Mouse (Mus musculus) urinary bladder, adult 18-20 months (tissue): ENCODE measurements around the gene Agpat1.
A peak's percentile ranks its signal among the peaks of the same experiment; 100 is the strongest.

Experiments used
- DNase-seq, 2 experiments: peaks; one replicate each; pipeline ENCODE4 v3.0.0; 2022; ENCODE audit warnings: low spot score in 2 of 2, mixed read lengths in 2 of 2

The Agpat1 gene

DNA sequence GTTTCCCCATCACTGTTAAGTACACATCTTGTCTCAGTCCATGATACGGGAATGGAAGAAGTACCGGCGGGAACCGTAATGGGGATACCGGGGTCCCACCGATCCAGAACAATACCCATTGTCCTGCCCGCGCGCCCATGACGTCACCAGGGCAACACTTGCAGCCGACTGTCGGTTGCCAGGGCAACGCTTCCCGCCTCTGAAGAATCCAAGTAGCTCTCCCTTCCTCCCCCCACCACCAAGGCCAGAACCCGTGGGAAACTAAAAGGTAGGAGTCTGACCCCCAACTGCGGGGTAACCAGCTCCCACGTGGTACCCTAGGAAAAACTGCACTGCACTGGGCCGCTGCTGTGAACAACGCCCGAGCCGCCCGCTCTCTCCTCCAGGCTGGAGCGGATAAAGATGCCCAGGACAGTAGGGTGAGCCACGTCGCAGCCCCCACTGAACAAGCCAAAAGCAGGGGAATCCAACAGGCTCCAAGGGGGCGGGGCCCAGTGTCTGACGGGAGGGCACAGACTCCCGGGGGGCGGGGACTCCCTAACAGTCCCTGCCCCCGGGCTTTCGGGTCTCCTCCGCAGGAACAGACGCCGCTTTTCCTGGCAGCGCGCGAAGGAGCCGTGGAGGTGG lies 17.2 kb upstream of the Agpat1 start:
- no peak for DNase-seq

DNA sequence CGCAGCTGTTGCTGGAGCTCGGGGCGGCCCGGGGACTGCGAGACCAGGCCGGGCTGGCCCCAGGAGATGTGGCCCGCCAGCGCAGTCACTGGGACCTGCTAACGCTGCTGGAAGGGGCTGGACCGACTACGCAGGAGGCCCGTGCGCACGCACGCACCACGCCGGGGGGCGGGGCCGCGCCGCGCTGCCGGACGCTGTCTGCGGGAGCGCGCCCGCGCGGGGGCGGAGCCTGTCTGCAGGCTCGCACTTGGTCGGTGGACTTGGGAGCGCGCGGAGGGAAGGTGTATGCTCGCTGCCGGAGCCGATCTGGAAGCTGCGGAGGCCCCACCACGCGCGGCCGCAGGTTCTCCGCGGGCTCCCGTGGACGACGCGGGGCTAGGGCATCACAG lies 16.6 kb upstream of the Agpat1 start:
- DNase-seq = peak; percentile 95 to 96

DNA sequence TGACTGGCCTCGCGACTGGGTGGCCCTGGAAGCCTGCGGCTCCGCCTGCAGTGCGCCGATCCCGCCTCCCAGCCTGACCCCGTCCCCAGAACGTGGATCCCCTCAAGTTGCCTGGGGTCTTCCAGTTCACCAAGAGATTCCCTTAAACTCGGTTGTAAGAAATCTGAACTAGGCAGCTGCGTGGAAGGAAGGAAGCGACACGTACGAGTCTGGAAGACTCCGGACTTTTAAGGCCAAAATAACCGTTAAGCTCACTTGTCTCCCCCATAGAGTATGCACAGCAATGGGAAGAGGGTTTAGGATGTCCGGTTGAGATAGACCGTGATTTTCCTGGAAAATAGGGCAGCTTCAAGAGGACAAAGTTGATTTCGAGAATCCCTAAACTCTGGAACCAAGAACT lies 16.2 kb upstream of the Agpat1 start:
- no peak for DNase-seq

DNA sequence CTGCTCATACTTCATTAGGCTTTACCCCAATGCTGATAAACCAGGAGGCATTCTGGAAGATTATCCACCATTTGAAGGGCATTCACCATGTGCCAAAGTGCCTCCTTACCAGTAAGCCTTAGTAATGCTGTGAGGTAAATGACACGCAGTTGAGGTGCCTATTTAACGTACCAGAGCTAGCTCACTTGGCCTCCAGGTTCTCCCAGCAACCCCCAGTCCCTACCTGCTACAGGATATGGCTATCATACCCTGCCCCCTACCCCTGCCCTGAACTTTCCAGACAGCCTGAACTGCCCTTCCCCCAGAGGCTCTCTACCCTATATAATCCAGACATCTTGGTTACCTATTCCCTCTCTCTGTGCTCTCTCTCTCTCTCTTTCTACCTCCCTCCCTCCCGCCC lies 15.3 kb upstream of the Agpat1 start:
- DNase-seq = no peak

DNA sequence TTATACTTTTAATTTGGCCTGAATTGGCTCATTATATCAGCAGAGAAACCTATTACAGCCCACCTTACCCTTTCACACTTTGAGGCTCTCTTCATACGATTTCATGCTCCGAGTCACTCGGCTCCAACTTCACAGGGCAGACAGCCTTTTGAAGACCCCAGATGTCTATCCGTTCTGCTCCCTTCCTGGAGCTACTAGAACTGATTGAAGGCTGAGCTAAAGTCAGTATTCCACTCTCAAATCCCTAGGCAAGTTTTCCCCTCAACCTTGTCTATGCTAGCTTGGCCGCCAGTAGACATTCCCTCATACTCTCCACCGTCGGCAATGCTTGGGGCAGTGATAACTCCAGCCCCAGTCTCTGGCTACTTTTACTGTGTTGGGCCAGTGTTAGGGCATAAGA lies 14.9 kb upstream of the Agpat1 start:
- DNase-seq = no peak

DNA sequence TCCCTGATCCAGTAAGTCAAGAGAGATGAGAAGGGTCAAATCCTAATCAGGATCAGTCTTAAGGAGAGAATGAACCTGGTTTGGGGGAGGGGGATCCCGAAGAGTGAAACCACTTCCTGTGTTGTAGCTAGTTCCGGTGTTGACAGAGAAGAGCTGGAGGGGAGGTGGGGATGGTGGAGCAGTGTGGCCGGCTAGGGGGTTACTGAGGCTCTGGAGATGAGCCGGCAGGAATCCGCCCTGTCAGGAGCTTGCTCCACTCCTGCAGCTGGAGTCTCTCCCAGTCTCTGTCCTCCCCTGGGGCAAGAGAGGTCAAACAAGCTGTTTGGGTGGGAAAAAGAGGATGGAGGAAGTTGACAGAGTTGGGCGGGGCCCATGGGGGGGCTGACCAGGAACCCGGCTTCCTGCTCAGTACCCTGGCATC lies 14.4 kb upstream of the Agpat1 start, which contains the start of gene Gpsm3:
Gpsm3 (plus strand) TSS at position 126 of the 421 bp plus-strand sequence.
- DNase-seq = peak in 1 of 2 experiments; percentile 61

DNA sequence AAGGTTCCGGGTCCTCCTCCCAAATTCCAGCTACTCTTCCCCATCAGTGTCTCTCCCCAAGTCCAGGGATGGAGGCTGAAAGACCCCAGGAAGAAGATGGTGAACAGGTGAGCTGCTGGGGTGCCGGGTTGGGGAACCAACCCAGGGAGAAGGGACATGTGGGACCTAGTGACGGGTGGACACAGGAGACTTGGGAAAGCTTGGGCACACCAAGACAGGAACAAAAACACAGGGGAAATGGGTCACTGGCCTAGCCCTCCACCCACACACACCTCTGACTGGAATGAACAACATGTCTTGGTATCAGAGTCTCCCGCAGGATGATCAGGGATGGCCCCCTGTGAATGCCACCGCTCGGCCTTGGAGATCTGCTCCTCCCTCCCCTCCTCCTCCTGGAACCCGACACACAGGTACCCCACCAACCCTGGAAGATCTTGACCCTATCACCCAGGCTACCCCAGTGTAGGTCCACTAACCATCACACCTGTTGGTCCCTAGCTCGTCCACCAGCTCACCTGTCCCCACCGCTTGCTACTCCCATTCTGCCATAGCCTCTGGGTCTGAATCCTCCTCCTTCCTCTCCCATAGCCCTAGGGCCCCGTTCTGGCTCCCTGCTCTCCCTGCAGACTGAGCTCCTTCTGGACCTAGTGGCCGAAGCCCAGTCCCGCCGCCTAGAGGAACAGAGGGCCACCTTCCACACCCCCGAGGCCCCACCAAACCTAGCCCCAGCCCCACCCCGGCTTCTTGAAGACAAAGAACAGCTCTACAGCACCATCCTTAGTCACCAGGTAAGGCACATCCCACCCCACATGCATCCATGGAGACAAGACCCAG lies 13.7 kb upstream of the Agpat1 start:
- DNase-seq = no peak

DNA sequence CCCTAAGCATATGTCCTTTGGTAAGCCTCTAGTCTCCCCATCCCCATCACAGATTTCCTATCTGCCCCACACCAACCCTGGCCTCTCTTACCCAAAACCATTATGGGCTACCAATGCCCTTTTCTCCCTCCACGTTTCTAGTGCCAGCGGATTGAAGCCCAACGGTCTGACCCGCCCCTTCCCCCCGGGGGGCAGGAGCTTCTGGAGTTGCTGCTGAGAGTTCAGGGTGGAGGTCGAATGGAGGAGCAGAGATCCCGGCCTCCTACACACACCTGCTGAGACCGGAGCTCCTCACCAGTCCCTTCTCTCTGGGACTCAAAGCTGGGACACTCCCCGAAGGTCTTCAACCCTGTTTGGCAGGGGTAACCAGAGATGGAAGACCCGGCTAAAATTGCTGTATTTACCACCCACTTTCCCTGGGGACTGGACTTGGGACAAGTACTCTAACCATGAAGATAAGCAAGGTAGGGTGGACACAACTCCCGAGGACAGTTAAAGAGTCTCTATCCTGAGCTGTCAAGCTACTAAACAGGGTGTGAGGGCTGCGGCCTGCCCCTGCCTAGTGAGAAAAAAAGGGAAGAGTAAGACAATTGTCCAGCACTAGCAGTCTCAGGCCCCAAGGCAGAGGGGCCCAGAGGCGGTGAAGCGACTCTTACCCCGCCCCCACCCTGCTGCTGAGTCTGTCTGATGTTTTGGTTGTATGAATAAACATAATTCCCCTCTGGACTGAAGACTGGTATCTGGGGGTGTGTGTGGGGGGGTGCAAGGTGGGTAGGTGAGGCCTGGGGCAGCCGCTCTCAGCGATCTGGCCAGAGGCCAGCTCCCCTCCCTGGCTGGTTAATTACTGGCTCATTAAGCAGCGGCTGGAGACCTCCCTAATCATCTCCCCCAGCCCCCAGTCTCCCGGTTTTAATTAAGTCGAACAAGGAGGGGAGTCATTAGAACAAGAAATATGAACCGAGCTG lies 12.8 kb upstream of the Agpat1 start, which contains the start of gene Pbx2:
Pbx2 (plus strand) TSS at position 238 of the 965 bp plus-strand sequence.
- no peak for DNase-seq

DNA sequence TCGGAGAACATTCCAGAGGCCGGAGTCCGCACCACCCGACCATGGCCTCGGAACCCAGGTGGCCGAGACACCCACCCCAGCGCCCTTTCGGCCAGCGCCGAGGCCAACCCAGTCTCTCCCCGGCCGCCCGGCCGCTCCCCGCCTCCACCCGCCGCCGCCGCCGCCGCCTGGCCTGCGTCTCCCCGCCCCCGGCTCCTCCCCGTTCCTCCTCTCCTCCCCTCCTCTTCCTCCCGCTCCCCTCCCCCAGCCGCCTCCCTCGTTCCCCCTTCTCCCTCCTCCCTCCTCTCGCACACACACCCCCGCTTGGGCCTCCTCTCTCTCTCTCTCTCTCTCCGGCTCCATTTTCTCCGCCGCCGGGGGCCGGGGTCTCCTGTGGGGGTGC lies 12.1 kb upstream of the Agpat1 start:
- peak in 1 of 2 experiments; percentile 85 for DNase-seq

DNA sequence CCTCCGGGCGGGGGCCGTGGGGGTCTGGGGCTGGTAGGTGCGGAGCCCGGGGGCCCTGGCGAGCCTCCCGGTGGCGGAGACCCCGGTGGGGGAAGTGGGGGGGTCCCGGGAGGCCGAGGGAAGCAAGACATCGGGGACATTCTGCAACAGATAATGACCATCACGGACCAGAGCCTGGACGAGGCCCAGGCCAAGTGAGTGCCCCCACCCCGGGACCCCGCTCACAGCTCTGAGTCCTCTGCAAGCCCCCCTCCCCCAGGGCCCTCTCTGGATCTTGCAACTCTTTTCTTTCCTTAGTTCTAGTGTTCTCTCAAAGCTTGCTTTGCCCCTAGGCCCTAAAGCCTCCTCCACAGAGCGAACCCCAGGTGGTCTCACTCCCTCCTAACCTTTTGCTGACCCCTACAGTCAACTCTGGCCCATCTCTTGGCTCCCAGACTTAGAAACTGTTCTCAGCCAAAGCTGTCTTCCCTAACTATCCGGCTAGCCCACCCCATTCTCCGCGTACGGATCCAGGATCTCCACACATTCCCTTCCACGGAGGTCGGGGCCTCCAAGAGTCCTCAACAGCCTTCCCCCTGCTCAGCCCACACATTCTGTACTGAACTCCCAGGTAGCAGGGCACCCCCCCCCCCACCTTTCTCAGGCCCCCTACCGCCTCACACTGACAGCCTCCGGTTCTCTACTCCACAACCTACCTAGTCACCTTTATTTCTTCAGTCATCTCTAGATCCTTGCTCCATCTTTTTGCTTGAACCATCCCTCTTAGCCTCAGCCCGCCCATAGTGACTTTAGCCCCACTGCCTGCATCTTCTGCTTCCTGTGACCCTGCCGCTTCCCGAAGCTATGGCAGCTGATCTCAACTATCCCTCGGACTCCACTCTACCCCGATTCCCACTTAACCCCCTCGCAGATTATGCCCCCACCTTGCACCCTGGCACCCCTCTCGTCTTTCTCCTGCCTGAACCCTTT lies 11.2 kb upstream of the Agpat1 start:
- no peak for DNase-seq

DNA sequence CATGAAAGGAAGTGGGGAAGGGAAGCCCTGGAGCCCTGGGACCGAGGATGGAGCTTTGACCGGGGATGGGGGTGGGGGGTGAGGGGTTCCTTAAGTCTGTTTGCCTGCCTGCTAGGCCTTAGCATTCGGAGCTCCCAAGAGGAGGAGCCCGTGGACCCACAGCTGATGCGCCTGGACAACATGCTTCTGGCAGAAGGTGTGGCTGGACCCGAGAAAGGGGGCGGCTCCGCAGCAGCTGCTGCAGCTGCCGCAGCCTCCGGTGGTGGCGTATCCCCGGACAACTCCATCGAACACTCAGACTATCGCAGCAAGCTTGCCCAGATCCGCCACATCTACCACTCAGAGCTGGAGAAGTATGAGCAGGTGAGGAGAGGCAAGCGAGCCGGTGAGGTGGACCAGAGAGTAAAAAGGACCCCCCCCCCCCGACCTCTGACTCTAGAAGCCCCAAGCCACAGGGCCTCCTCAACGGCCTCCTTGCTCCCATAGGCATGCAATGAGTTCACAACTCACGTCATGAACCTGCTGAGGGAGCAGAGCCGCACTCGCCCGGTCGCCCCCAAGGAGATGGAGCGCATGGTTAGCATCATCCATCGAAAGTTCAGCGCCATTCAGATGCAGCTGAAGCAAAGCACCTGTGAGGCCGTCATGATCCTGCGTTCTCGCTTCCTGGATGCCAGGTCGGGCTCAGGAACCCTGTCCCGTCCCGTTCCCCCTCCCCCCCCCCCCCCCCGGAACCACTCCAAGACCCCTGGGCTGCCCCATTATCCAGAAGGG lies 10.1 kb upstream of the Agpat1 start:
- no peak for DNase-seq

DNA sequence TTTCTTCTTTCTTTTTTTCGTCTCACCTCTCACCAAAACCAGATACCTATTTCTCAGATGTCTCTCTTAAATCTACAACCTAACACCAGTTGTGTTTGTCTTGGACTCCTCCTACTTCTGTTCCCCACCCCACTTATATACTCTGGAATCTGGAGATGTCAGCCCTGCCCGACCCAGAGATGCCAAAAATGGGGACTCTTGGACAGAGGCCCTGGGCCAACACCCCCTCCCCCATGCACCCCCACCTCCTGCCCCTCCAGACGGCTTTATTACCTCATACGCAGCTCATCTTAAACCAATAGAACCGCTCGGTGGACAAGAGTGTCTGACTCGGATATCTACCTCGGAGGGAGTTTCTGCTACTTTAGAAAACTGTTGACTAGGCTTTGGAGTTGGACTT lies 8.0 kb upstream of the Agpat1 start:
- DNase-seq = no peak

DNA sequence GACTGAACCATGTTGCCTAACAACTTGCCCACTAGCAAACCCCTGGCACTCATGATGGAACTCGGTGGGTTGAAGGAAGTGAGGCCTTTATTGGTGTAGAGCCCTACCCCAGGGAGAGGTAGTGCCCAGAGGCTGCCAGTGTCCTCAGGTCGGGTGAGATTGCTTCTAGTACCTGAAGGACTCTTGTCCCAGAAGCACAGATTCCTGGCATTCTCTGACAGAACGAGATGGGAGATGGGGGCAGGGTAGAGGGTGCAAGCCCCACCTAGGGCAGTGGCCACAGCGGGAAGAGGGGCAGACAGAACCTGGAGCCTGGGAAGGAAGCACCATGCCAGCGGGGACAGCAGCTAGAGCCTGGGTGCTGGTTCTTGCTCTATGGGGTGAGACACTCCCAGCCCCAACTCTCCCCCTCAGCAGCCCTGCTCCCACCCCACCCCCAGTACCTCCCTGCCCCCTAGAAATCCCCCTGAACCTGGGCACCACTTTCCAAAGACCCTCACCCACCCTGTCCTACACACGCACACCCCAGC lies 6.4 kb upstream of the Agpat1 start, which contains the start of gene Ager:
Ager (plus strand) TSS at position 297 of the 530 bp plus-strand sequence.
- DNase-seq = no peak

DNA sequence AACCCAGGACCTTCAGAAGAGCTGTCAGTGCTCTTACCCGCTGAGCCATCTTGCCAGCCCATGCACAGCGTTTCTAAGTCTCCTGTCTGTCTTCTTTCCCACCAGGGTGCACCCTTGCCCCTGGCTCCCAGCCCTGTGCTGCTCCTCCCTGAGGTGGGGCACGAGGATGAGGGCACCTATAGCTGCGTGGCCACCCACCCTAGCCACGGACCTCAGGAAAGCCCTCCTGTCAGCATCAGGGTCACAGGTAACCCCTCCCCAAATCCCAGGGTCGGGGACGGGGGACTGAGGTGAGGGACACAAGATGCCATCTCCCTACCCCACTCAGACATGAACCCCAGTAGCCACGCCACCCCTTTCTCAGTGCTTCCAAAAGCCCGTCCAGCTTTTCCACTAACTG lies 4.2 kb upstream of the Agpat1 start:
- no peak for DNase-seq

DNA sequence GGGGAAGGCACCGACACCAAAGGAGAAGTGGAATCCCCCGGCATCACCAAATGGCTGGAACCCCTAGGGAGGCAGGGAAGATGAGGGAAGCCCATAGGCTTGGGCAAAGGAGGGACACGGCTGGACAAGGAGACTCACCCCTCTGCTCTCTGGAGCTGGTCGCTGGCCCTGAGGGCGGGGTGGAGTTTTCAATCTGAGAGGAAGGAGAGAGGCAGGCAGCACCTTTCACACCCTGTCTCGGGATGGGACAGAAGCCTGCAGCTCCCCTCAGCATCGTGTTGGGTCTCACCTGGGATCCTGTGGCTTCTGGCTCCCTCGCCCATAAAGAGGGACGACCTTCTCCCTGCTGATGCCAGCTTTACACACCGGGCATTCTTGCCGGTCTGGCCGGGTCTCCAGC lies 2.3 kb upstream of the Agpat1 start:
- no peak for DNase-seq

DNA sequence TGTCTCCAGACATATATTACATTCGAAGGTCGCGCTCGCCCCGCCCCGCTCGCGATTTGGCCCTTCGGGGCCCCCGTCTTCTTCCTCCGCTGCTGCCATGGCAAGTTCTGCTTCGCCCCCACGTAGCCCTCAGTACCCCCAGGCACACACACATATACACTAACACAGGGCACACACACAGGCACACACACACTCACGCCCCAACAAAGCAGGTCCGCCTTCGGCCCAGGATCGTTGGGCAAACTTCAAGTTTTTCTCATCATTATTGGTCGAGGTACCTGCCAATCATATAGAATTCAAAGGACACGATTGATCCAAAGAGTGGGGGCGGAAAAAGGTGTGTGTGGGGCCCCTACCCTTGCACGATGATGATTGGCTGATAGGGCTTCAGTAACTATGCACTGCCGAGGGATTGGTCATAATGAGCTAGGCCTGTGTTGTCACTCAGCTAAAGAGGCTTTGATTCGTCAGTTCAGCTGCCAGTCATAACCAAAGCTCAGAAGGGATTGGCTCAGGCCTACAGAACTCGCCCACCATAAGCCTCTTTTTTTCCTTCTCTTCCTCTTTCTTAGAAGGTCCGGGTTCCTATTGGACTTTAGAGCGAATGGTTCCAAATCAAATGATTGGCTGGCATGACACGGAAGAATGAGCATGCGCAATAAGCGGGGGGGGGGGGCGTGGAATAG lies 544 bp upstream of the Agpat1 start, which contains the start of gene Rnf5:
Rnf5 (minus strand) TSS at position 316 of the 686 bp plus-strand sequence.
- DNase-seq = peak; percentile 94 to 97

DNA sequence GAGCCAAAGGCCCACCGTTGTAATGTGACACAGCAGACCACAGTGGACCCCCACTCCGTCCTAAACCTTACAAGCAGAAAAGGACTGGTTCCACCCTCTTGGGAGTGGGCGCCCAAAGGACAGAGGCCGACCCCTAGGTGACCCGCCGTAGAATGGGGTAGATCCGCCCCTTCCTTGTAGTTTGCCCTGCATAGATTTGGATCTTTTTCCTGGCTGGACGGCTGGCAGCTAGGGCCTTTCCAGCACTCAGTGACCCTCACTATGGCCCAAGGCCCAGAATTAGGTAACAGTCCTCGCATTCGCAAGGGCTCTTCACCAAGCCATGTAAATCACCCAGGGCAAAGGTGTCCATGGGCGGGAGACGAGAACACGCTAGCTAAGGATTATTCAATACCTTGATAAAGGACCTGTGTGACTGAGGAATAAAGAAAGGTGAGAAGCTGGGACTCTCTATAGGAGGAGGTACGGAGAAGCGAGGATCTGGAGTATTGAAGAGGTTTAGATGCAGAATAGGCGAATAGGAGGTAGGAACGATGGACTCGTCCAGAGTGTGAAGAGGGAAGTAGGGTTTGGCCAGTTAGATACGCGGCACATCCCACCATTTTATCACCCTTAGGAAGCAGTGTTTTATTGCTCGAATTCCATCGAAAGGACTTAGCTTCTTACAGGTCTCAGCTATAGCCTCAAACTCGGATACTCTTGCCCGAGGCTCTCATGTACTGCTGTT lies 612 bp downstream of the Agpat1 start:
- peak in 1 of 2 experiments; percentile 34 for DNase-seq

DNA sequence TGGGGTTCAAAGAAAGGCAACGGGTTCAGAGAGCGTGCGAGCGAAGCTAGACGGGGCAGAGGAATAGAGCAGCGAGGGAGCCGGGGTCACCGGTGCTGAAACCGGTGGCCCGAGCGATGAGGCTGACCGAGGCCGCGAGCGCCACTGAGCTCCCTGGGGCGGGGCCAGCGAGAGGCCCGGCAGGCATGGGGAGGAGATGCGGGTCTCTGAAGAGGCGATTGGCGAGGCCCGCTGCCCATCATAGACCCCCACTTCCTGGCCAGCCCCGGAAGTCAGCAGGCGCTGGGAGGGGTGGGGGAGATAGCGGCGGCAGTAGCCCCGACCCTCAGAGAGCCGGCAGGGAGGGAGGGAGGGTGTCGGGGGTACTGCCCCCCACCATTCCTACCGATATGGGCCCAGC lies 1.5 kb downstream of the Agpat1 start:
- DNase-seq = peak; percentile 95 to 98
